Mouse (Mus musculus) mesoderm, embryonic 11.5 days (tissue): ENCODE data around the gene Serpina16.
"Not testable (repeated sequence)": the region's sequence is repeated elsewhere in the genome, so short reads cannot be mapped to it uniquely, and the experiment has no call there.

Experiments
- DNase-seq: peaks from one replicate; pipeline ENCODE4 v3.0.0-alpha.2; 2012; ENCODE audit warnings: low read depth, low spot score

Gene Serpina16

DNA sequence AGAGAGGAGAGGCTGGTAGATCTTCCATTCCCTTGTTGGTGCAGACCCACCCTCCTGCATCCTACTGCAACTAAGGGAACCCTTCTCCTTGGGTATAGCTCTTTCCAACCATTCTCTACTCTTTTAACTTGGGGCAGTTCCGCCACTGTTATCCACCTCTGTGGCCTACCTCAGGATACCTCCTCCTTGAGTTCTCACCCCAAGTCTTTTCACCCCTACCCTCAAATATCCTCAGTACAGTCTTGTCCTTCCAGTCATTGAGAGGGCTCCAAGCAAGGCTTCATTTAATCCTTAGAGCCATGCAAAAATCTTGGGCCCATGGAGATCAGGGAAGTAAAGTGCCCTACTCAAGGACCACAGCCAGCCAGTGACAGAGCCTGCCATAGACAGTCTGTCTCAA lies at the start of gene Serpina16:
Serpina16 (minus strand) TSS at position 101 of the 400 bp plus-strand sequence.
- DNase-seq = no peak

DNA sequence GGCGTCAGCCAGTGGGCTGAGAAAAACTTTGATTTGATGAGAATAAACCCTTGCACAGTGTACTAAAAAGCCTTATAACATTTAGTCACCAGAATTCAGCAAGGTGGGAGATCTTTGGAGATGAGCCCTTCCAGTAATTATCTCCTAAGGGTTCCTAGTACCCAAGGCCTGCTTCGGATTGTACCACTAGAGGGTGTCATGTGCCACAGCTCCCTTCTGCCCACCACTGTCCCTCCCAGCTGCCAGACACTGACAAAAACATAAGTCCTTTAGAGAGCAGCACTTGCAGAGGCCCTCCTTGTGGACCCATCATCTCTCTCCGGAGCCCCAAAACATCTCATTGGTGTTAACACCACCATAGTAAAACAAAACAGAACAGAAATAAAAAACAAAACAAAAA lies 35.6 kb upstream of the Serpina16 start:
- DNase-seq = no peak

- DNase-seq = no peak
These were observed 34.5 kb upstream of the Serpina16 start for GRCm38 (mm10) chr12:103710405-103710804.

DNA sequence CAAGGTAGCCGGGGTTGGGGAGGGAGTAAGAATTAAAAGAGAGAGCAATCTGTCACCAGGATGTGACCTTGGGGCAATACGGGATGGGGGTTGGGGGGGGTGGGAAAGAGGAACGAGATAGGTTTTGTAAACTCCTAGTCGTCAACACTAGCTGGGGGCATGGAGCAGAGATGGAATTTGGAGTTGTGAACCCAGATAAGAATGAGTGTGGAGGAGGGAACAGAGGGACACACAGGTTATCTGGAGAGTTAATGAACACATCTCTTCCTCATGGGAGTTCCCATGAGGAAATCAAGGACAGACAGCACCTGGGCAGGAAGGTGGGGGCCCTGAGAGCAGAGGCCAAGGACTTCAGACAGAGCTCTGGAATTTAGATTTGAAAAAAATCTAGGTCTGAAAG lies 30.2 kb upstream of the Serpina16 start:
- DNase-seq = no peak

DNA sequence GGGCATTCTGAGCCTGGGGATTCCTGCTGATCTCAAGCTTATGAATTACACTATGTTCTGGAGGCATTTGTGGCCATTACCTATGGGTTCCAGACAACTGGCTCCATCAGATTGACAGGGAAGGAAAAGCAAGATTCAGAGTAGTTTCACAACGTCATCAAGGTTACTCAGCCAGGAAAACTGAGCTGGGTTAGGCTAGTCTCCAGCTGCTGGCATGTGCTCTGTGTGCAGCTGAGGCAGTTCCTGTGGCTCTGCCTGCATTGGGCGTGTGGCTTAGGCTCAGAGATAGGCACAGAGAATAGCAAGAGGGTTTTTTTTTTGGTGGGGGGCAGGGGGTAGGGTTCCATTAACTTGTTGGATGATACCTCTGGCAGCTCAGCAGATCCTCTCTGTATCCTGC lies 29.6 kb upstream of the Serpina16 start:
- DNase-seq = no peak

DNA sequence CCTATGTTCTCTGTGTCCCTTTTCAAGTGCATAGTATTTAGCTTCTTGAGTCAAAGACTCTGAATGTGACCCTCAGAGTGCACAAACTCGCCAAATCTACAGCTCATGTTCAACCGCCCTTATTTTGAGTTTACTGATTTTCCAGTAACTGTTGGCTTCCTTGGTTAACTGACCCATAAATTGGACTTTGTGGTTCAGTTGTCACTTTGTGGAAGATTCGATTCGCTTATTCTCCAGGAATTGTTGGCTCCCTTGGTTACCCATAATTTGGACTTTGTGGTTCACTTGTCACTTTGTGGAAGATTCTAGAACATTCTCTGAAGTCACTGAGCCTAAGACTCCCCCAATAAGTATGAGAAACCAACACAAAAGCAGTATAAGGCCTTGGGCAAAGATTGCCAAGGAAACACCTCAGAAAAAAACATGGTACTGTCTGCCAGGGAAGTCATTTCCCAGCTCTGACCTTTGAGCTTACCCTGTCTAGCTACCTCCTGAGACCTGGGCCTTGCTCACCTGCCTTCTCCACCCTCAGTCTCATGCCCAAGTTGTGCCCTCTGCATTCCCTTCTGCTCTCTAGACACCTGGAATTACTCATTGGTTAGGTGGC lies 24.3 kb upstream of the Serpina16 start:
- DNase-seq = no peak

DNA sequence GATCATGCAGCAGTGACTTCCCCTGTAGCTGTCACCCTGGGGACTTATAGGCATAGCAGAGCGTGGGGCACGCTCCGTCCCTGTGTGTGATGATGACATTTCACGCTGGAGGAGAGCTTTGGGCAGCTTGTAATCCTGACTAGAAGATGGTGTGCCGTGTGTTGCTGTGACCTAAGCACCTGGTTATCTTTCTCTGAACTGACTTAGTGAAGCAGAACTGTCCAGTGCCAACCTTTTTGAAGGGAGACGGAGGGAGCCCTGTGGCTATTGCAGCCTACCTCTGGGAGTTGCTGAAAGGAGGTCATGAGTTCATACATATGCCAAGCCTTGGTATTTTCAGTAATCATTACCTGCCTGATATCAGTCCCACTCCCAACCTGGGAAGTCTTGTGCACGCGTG lies 19.5 kb upstream of the Serpina16 start, which contains the start of gene Serpina1f:
Serpina1f (minus strand) TSS at position 101 of the 400 bp plus-strand sequence.
- DNase-seq = no peak

GRCm38 (mm10) chr12:103688221-103688814 lies 12.4 kb upstream of the Serpina16 start:
- peak; percentile 24 for DNase-seq

- DNase-seq = peak; percentile 44
These were observed 11.1 kb upstream of the Serpina16 start for GRCm38 (mm10) chr12:103687021-103687420.

DNA sequence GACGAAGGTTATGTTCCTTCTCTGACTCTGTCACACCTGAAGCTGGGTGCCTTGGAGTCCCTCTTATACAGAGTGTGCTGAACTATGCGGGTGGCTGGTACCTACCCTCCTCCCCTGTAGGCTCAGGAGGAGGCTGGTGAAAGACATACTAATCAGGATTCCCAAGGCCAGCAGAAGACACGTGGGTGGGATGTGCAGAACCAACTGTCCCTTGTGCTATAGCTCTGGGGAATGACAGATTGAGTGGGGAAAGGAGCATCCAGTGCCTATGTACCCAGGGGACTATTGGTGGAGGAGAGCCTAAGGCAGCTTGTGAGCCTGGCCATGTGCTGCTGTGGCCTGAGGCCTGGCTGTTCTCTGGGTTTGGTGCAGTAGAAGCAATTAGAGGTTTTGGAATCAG lies 10.1 kb upstream of the Serpina16 start:
- DNase-seq = no peak

DNA sequence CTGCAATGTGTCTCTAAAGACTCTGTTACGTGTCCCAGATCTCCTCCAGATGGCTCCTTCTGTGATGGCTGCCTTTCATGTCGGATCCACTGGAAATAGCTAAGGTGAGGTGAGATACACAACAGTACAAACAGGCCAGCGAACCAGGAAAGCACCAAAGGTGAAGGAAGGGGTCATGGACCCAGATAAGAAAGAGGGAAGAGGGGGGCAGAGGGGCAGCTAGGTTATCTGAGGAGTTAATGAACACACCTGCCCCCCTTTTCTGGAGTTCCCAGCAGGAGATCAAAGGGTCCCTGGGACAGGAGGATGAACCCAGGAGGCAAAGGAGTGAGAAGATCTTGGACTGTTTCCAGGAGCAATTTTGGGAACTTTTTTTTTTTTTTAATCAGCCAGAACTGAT lies 9.4 kb upstream of the Serpina16 start:
- DNase-seq = no peak

DNA sequence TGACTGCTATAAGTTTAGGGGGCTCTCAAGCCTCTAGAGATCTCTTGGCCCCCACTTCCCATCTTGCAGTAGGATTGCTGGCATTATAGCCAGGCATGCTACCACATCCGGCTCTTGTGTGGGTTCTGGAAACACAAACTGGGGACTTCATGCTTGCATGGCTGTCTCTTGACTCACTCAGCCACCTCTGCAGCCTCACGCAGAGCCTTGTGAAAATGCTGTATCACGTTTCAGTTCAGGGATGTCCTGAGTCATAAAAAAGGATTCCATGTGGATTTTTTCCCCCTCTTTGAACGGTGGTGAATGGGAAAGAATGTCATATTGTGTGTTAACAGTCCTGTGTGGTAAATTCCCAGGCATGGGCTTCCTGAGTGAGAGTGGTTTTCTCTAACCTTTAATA lies 7.8 kb upstream of the Serpina16 start:
- no peak for DNase-seq

GRCm38 (mm10) chr12:103681739-103682138 lies 5.8 kb upstream of the Serpina16 start:
- DNase-seq = no peak

GRCm38 (mm10) chr12:103681169-103681568 lies 5.2 kb upstream of the Serpina16 start:
- no peak for DNase-seq

DNA sequence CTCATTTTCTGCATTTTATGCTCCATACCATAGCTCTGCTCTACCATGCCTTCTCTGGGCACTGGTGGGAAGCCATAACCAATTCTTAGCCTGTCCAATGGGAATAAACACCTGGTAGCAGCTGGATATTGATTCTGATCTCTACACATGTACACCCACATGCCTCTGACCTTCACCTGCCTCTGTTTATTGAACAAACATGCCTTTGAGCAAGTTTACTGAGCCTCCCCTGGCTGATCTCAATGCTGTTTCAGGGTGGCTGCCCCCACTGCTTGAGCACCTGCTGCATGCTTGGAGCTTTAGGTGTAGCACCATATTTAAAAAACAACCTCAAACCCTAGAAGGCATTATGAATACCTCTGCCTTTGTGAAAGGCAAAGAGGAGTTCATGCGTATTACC lies 3.9 kb upstream of the Serpina16 start:
- DNase-seq = not testable (repeated sequence)

DNA sequence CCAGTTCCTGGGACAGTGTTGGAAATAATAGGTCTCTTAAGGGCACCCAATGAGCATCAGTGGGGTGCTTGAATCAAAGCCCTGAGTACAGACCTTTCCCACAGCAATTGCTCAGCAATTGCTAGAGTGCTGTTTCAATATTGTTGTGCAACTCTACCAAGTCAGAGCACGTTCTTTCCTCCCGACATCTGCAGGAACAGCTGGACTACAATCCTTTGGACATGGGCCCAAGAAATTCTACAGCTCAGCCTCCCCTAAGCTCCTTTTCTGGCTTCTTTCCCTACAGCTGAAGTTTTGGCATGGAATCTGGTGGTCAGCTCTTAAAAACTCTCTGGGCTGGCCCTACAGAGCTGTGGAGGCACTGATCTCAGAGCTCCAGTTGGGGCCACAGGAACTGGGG lies 2.8 kb downstream of the Serpina16 start:
- no peak for DNase-seq

- DNase-seq = no peak
These were observed 4.5 kb downstream of the Serpina16 start for GRCm38 (mm10) chr12:103671483-103671882.

GRCm38 (mm10) chr12:103670964-103671363 lies 5.0 kb downstream of the Serpina16 start:
- no peak for DNase-seq

GRCm38 (mm10) chr12:103670344-103670743 lies 5.6 kb downstream of the Serpina16 start:
- no peak for DNase-seq

DNA sequence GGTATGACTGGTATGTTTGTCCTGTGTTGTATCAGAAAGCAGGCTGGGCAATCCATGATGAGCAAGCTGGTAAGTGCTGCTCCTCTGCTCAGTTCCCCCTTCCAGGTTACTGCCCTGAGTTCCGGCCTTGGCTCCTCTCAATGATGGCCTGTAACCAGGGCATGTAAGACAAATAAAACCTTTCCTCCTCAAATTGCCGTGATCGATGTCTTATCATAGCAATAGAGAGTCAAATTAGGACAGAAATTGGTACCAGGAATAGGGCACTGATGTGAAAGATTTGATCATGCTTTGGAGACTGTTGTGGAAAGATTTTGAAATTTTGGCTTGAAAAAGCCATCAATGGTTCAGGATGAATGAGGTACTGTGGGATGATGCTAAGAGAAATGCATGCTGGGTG lies 10.7 kb downstream of the Serpina16 start:
- no peak for DNase-seq

DNA sequence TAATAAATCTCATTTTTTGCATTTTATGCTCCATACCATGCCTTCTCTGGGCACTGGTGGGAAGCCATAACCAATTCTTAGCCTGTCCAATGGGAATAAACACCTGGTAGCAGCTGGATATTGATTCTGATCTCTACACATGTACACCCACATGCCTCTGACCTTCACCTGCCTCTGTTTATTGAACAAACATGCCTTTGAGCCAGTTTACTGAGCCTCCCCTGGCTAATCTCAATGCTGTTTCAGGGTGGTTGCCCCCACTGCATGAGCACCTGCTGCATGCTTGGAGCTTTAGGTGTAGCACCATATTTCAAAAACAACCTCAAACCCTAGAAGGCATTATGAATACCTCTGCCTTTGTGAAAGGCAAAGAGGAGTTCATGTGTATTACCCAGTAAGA lies 13.9 kb downstream of the Serpina16 start:
- not testable (repeated sequence) for DNase-seq

GRCm38 (mm10) chr12:103660076-103660475 lies 15.9 kb downstream of the Serpina16 start:
- DNase-seq = no peak

GRCm38 (mm10) chr12:103659171-103659570 lies 16.8 kb downstream of the Serpina16 start:
- DNase-seq = no peak

DNA sequence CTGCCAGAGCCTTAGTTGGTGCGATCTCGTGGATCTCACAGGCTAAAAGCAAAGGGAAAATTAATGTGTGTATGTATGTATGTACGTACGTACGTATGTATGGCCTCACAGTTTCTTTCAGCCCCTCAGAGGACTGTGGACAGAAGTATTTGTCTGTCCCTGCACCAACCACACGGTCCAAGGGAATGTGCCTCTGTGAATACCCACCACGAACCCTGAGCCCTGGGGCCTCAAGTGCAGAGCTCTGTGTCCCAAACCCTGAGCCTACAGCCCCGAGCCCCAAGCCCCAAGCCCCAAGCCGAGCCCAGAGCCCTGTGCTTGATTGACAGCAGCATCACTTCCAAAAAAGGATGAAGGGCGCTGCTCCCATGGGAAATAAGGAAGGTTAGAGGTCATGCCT lies 17.9 kb downstream of the Serpina16 start:
- DNase-seq = no peak
